Mouse (Mus musculus) MEL (cell line): ENCODE measurements at regions not wholly inside any gene's neighbourhood (a gene's known extent, or its start where the extent isn't known, plus 50 kb on each side); places are given as distances from the start of the nearest gene placed in this dataset.

ENCODE experiments used
- DNase-seq: peaks from one replicate; pipeline ENCODE4 v3.0.0; 2011; ENCODE audit warnings: low read depth, low spot score
- H3K27ac ChIP-seq: 2 replicates; pipeline ENCODE4 v1.5.1; 2012; ENCODE audit warnings: low read depth, mild to moderate bottlenecking, control low read depth, low read length, moderate library complexity; ENCODE audit not compliant: control insufficient read depth
- H3K27me3 ChIP-seq, 2 experiments: fragments of 150-350 bp in 1 of 2; sonication (generic) in 1 of 2; 2 replicates each; pipeline ENCODE4 v1.6.1; 2012; ENCODE audit warnings: low read length in 2 of 2, mild to moderate bottlenecking in 2 of 2, improper control_type of control experiment in 1 of 2, moderate library complexity in 1 of 2; ENCODE audit not compliant: insufficient read depth in 2 of 2, control insufficient read depth in 1 of 2
- H3K36me3 ChIP-seq, 2 experiments: 2 replicates each; pipeline ENCODE4 v1.6.1; 2012 to 2014; ENCODE audit warnings: low read length in 2 of 2, improper control_type of control experiment in 1 of 2, inconsistent platforms in 1 of 2, mild to moderate bottlenecking in 1 of 2; ENCODE audit not compliant: insufficient read depth in 2 of 2, control insufficient read depth in 1 of 2
- H3K4me1 ChIP-seq, 2 experiments: fragments of 150-350 bp in 1 of 2; sonication (generic) in 1 of 2; 2 replicates each; pipeline ENCODE4 v1.6.1; 2012; ENCODE audit warnings: low read length in 2 of 2, improper control_type of control experiment in 1 of 2, mild to moderate bottlenecking in 1 of 2; ENCODE audit not compliant: insufficient read depth in 2 of 2, control insufficient read depth in 1 of 2
- H3K4me3 ChIP-seq, 2 experiments: fragments of 150-350 bp in 1 of 2; sonication (generic) in 1 of 2; 2 replicates each; pipeline ENCODE4 v1.5.1; 2012; ENCODE audit warnings: low read depth in 2 of 2, low read length in 2 of 2, mild to moderate bottlenecking in 2 of 2, moderate library complexity in 2 of 2, control low read depth in 1 of 2, improper control_type of control experiment in 1 of 2; ENCODE audit not compliant: control insufficient read depth in 1 of 2, insufficient read depth in 1 of 2
- H3K79me2 ChIP-seq: 2 replicates; pipeline ENCODE4 v1.6.1; 2012; ENCODE audit warnings: mild to moderate bottlenecking, low read length, moderate library complexity; ENCODE audit not compliant: control insufficient read depth, poor library complexity, insufficient read depth
- H3K9ac ChIP-seq: 2 replicates; pipeline ENCODE4 v1.6.1; 2012; ENCODE audit warnings: low read depth, mild to moderate bottlenecking, control low read depth, low read length, moderate library complexity; ENCODE audit not compliant: control insufficient read depth, poor library complexity, severe bottlenecking
- H3K9me3 ChIP-seq: fragments of 150-350 bp; sonication (generic); replicated peaks from 2 replicates; pipeline ENCODE4 v1.6.1; 2012; ENCODE audit warnings: mild to moderate bottlenecking, low read length, improper control_type of control experiment, moderate library complexity; ENCODE audit not compliant: insufficient read depth
- CHD1 ChIP-seq: IDR thresholded peaks from 2 replicates; pipeline ENCODE4 v1.6.1; 2012; ENCODE audit warnings: low read depth, mild to moderate bottlenecking, inconsistent platforms, low read length, improper control_type of control experiment
- CHD2 ChIP-seq: IDR thresholded peaks from 2 replicates; pipeline ENCODE4 v1.6.1; 2011; ENCODE audit warnings: low read length, improper control_type of control experiment
- CTCF ChIP-seq, 3 experiments: IDR thresholded peaks in 2 of 3; conservative IDR thresholded peaks in 1 of 3; 2 replicates each; pipeline ENCODE4 v1.5.1; 2011 to 2012; ENCODE audit warnings: low read length in 3 of 3, low read depth in 2 of 3, mild to moderate bottlenecking in 2 of 3, improper control_type of control experiment in 1 of 3, inconsistent platforms in 1 of 3, mixed read lengths in 1 of 3, moderate library complexity in 1 of 3; ENCODE audit not compliant: control insufficient read depth in 1 of 3, insufficient read depth in 1 of 3, poor library complexity in 1 of 3, severe bottlenecking in 1 of 3
- E2F4 ChIP-seq: IDR thresholded peaks from 2 replicates; pipeline ENCODE4 v1.6.1; 2011; ENCODE audit warnings: low read depth, low read length, improper control_type of control experiment, borderline replicate concordance
- ELF1 ChIP-seq: IDR thresholded peaks from 2 replicates; pipeline ENCODE4 v1.6.1; 2014; ENCODE audit warnings: low read depth, mild to moderate bottlenecking, inconsistent platforms, low read length, improper control_type of control experiment, moderate library complexity
- GATA1 ChIP-seq: IDR thresholded peaks from 2 replicates; pipeline ENCODE4 v1.6.1; 2011; ENCODE audit warnings: low read depth, low read length, improper control_type of control experiment
- HCFC1 ChIP-seq: IDR thresholded peaks from 2 replicates; pipeline ENCODE4 v1.6.1; 2012; ENCODE audit warnings: low read depth, mild to moderate bottlenecking, inconsistent platforms, low read length, improper control_type of control experiment, moderate library complexity
- JUND ChIP-seq: IDR thresholded peaks from 2 replicates; pipeline ENCODE4 v1.6.1; 2011; ENCODE audit warnings: low read depth, mild to moderate bottlenecking, improper control_type of control experiment, low read length
- MAZ ChIP-seq: IDR thresholded peaks from 2 replicates; pipeline ENCODE4 v1.6.1; 2012; ENCODE audit warnings: low read depth, mild to moderate bottlenecking, inconsistent platforms, low read length, improper control_type of control experiment
- MXI1 ChIP-seq: IDR thresholded peaks from 2 replicates; pipeline ENCODE4 v1.6.1; 2011; ENCODE audit warnings: mild to moderate bottlenecking, low read depth, low read length, improper control_type of control experiment
- MYB ChIP-seq: IDR thresholded peaks from 2 replicates; pipeline ENCODE4 v1.6.1; 2011; ENCODE audit warnings: mild to moderate bottlenecking, low read depth, low read length, improper control_type of control experiment
- NELFE ChIP-seq: IDR thresholded peaks from 2 replicates; pipeline ENCODE4 v1.6.1; 2011; ENCODE audit warnings: low read depth, low read length, improper control_type of control experiment
- NRF1 ChIP-seq: IDR thresholded peaks from 2 replicates; pipeline ENCODE4 v1.6.1; 2014; ENCODE audit warnings: low read depth, mild to moderate bottlenecking, inconsistent platforms, low read length, improper control_type of control experiment, moderate library complexity; ENCODE audit not compliant: poor library complexity, insufficient read depth, severe bottlenecking
- POLR2A ChIP-seq, 2 experiments: IDR thresholded peaks; 2 replicates each; pipeline ENCODE4 v1.6.1; 2011 to 2012; ENCODE audit warnings: low read length in 2 of 2, mild to moderate bottlenecking in 2 of 2, control low read depth in 1 of 2, improper control_type of control experiment in 1 of 2, low read depth in 1 of 2, moderate library complexity in 1 of 2; ENCODE audit not compliant: control insufficient read depth in 1 of 2, insufficient read depth in 1 of 2, poor library complexity in 1 of 2
- POLR2AphosphoS5 ChIP-seq: IDR thresholded peaks from 2 replicates; pipeline ENCODE4 v1.6.1; 2012; ENCODE audit warnings: low read depth, borderline replicate concordance, mild to moderate bottlenecking, inconsistent platforms, low read length, moderate library complexity, mixed read lengths
- RCOR1 ChIP-seq: IDR thresholded peaks from 2 replicates; pipeline ENCODE4 v1.6.1; 2012; ENCODE audit warnings: low read depth, mild to moderate bottlenecking, inconsistent platforms, low read length, improper control_type of control experiment
- SMC3 ChIP-seq: IDR thresholded peaks from 2 replicates; pipeline ENCODE4 v1.6.1; 2011; ENCODE audit warnings: low read depth, low read length, improper control_type of control experiment
- TAL1 ChIP-seq: IDR thresholded peaks from 2 replicates; pipeline ENCODE4 v1.6.1; 2012; ENCODE audit warnings: mild to moderate bottlenecking, inconsistent platforms, low read length, moderate library complexity, mixed read lengths
- TBP ChIP-seq: IDR thresholded peaks from 2 replicates; pipeline ENCODE4 v1.8.0; 2011; ENCODE audit warnings: low read depth, low read length, improper control_type of control experiment
- TCF12 ChIP-seq: IDR thresholded peaks from 2 replicates; pipeline ENCODE4 v1.6.1; 2014; ENCODE audit warnings: low read depth, mild to moderate bottlenecking, inconsistent platforms, low read length, improper control_type of control experiment, moderate library complexity
- UBTF ChIP-seq: IDR thresholded peaks from 2 replicates; pipeline ENCODE4 v1.6.1; 2012; ENCODE audit warnings: low read depth, mild to moderate bottlenecking, inconsistent platforms, low read length, improper control_type of control experiment, moderate library complexity, borderline replicate concordance; ENCODE audit not compliant: insufficient read depth
- USF2 ChIP-seq, 2 experiments: IDR thresholded peaks; 2 replicates each; pipeline ENCODE4 v1.6.1; 2011 to 2012; ENCODE audit warnings: improper control_type of control experiment in 2 of 2, low read length in 2 of 2, borderline replicate concordance in 1 of 2, inconsistent platforms in 1 of 2, low read depth in 1 of 2, mild to moderate bottlenecking in 1 of 2; ENCODE audit not compliant: insufficient read depth in 1 of 2
- ZC3H11A ChIP-seq: IDR thresholded peaks from 2 replicates; pipeline ENCODE4 v1.6.1; 2012; ENCODE audit warnings: low read depth, mild to moderate bottlenecking, inconsistent platforms, low read length, improper control_type of control experiment
- ZKSCAN1 ChIP-seq: IDR thresholded peaks from 2 replicates; pipeline ENCODE4 v1.6.1; 2012; ENCODE audit warnings: low read depth, mild to moderate bottlenecking, inconsistent platforms, low read length, improper control_type of control experiment, moderate library complexity
- ZNF384 ChIP-seq: IDR thresholded peaks from 2 replicates; pipeline ENCODE4 v1.6.1; 2012; ENCODE audit warnings: low read depth, mild to moderate bottlenecking, inconsistent platforms, low read length, improper control_type of control experiment

- H3K9me3 ChIP-seq = no peaks in the 10 kb centered on the region
- no peak for DNase-seq
Observed at GRCm38 (mm10) chr11:7439276-7439675, 225.6 kb upstream of the Igfbp3 start.

GRCm38 (mm10) chr11:7434591-7434990, 220.9 kb upstream of the Igfbp3 start:
- Histone ChIP-seq H3K36me3 (no peaks in the 10 kb centered on the region), H3K4me1 (no peaks in the 10 kb centered on the region), H3K27ac (no peak overlapping the region), H3K9ac (no peak overlapping the region), H3K9me3 (no peaks in the 10 kb centered on the region), H3K4me3 (no peak overlapping the region), H3K79me2 (no peaks in the 10 kb centered on the region), H3K27me3 (no peaks in the 10 kb centered on the region)
- TF ChIP-seq NRF1 = no peak
- no peak for TF ChIP-seq ZC3H11A
- no peak for TF ChIP-seq USF2 (IDR thresholded peaks at IDR 0.05; ENCODE audit: borderline replicate concordance in 1 of 2, insufficient read depth in 1 of 2, low read depth in 1 of 2, low read length in 2 of 2)
- no peak for TF ChIP-seq CHD2
- TF ChIP-seq MAZ = no peak
- no peak for TF ChIP-seq HCFC1
- no peak for DNase-seq

More at GRCm38 (mm10) chr11:7439276-7439675, 225.6 kb upstream of the Igfbp3 start:
- no peaks in the 10 kb centered on the region for H3K79me2 ChIP-seq
- no peak for TF ChIP-seq ELF1
- no peak for TF ChIP-seq CTCF (IDR thresholded peaks at IDR 0.05 in 2 of 3, conservative IDR thresholded peaks at IDR 0.05 in 1 of 3; ENCODE audit: control insufficient read depth in 1 of 3, insufficient read depth in 1 of 3, low read depth in 2 of 3, low read length in 3 of 3, poor library complexity in 1 of 3, severe bottlenecking in 1 of 3)
- no peak for TF ChIP-seq POLR2AphosphoS5
- no peak for TF ChIP-seq TAL1
- no peak overlapping the region for H3K27ac ChIP-seq
- H3K9ac ChIP-seq = no peak overlapping the region
- H3K27me3 ChIP-seq = no peaks in the 10 kb centered on the region
- H3K4me3 ChIP-seq = no peak overlapping the region
- no peaks in the 10 kb centered on the region for H3K36me3 ChIP-seq
- no peaks in the 10 kb centered on the region for H3K4me1 ChIP-seq

GRCm38 (mm10) chr11:7427771-7428170, 214.0 kb upstream of the Igfbp3 start:
- Histone ChIP-seq H3K9me3 (no peaks in the 10 kb centered on the region), H3K27ac (no peak overlapping the region), H3K27me3 (no peaks in the 10 kb centered on the region), H3K36me3 (no peaks in the 10 kb centered on the region), H3K4me1 (no peaks in the 10 kb centered on the region), H3K79me2 (no peaks in the 10 kb centered on the region), H3K4me3 (no peak overlapping the region), H3K9ac (no peak overlapping the region)
- DNase-seq = no peak
- no peak for TF ChIP-seq GATA1
- no peak for TF ChIP-seq MAZ
- TF ChIP-seq POLR2A (IDR thresholded peaks at IDR 0.05; ENCODE audit: control insufficient read depth in 1 of 2, insufficient read depth in 1 of 2, low read depth in 1 of 2, low read length in 2 of 2, poor library complexity in 1 of 2) = no peak
- no peak for TF ChIP-seq E2F4
- TF ChIP-seq HCFC1 = no peak
- TF ChIP-seq TAL1 = no peak
- no peak for TF ChIP-seq MXI1
- TF ChIP-seq NELFE = no peak
- TF ChIP-seq ZC3H11A = no peak
- TF ChIP-seq CHD1 = no peak
- TF ChIP-seq USF2 (IDR thresholded peaks at IDR 0.05; ENCODE audit: borderline replicate concordance in 1 of 2, insufficient read depth in 1 of 2, low read depth in 1 of 2, low read length in 2 of 2) = no peak
- no peak for TF ChIP-seq JUND
- TF ChIP-seq ZKSCAN1 = no peak
- TF ChIP-seq TBP = no peak
- no peak for TF ChIP-seq TCF12
- no peak for TF ChIP-seq ZNF384
- no peak for TF ChIP-seq RCOR1
- TF ChIP-seq SMC3 = no peak
- no peak for TF ChIP-seq UBTF
- TF ChIP-seq MYB = no peak
